Mouse (Mus musculus) c-Kit-negative CD71-positive TER-119-positive erythroid progenitor cells, embryonic 14.5 days (primary cell): ENCODE measurements around the gene Pi4kb.
A peak's percentile ranks its signal among the peaks of the same experiment; 100 is the strongest.
"Not testable (repeated sequence)": the region's sequence is repeated elsewhere in the genome, so short reads cannot be mapped to it uniquely, and the experiment has no call there.

Source experiments
- DNase-seq: peaks from one replicate; pipeline ENCODE4 v3.0.0-alpha.2; 2013; ENCODE audit warnings: low read depth, low spot score

The Pi4kb gene

DNA sequence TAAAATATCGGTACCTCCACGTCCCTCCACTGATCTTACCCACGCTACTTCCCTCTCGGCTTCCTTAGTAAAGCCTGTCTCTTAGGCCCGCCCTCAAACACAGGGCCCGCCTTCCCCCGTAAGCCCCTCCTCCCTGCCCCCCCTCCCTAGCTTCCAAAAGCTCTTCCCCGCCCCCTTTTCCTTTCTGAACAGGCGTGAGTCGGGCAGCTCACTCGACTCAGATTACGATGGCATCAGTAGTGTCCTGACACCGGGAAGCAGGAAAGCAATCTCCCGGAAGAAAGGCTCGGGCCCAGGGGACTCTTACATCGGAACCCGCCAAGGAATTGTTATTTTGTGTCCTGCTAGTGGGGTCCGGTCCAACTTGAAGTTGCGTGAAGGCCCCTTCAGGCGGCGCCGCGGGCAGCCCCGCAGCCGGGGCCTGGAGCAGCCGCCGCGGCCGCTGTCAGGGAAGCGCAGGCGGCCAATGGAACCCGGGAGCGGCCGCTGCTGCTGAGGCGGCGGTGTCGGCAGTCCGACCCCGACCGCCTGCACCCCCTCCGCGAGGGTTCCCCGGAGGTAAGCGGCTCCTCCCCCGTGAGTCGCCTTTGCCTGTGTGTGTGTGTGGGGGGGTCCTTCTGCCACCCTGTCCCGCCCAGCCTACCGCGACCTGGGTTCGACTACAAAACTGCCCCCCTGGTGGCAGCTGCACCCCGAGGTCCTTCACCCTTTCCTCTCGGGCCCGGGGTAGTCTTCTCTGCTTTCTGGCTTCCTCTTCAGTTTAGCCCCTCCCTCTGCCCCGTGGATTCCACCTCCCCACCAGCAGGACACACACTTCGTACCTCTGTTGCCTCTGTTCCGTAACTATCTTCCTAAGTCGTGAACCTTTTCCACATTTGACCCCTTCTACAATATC, at the start of gene Pi4kb:
Pi4kb (plus strand) TSS at position 204 of the 895 bp plus-strand sequence.
- peak; percentile 94 for DNase-seq

GRCm38 (mm10) chr3:94926301-94926736, 48.2 kb upstream of the Pi4kb start:
- DNase-seq, result not testable (repeated sequence)

DNA sequence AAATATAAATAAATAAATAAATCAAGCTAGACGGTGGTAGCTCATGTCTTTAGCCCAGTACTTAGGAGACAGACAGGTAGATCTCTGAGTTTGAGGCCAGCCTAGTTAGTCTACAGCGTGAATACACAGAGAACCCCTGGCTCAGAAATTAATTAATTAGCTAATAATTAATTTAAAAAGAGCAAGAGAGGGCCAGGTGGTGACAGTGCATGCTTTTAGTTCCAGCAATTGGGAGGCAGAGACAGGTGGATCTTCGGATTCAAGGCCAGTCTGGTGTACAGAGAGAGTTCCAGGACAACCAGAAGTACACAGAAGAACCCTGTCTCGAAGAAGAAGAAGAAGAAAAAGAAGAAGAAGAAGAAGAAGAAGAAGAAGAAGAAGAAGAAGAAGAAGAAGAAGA, 45.6 kb upstream of the Pi4kb start:
- DNase-seq, result not testable (repeated sequence)

DNA sequence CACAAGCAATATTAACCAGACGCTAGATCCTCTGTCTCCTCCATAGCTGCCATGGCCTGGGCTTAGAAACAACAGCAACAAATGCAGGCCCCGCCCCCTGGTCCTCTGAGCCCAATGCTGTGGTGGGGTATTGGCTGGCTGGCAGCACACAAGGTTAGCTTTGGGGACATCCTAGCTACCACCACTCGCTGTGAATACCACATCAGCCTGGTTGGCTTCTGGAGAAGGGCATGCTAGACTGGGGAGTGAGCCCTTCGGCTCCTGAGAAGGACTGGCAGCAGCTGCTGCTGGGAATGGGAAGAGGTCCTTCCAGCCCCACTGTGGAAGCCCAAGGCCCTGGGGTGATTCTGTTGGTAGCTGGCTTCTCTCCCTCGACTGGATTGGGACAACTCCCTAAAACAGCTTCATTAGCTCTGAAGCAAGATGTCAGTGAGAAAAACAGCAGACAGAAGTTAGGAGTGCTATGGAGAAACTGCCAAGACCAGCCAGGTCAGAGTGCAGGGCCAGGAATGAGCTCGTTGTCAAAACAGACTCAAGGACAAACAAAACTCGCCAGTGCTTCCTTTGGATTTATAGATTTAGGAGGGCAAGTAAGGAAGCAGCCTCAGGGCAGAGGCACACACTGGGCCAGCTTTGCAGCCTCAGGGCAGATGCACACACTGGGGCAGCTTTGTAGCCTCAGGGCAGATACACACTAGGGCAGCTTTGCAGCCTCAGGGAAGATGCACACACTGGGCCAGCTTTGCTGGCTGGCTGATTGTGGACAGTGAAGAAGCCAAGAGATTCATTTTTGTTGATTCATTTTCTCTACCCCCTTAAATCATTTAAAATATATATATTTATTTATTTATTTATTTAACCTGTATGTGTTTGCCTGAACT, 43.9 kb upstream of the Pi4kb start:
- DNase-seq, result not testable (repeated sequence)

DNA sequence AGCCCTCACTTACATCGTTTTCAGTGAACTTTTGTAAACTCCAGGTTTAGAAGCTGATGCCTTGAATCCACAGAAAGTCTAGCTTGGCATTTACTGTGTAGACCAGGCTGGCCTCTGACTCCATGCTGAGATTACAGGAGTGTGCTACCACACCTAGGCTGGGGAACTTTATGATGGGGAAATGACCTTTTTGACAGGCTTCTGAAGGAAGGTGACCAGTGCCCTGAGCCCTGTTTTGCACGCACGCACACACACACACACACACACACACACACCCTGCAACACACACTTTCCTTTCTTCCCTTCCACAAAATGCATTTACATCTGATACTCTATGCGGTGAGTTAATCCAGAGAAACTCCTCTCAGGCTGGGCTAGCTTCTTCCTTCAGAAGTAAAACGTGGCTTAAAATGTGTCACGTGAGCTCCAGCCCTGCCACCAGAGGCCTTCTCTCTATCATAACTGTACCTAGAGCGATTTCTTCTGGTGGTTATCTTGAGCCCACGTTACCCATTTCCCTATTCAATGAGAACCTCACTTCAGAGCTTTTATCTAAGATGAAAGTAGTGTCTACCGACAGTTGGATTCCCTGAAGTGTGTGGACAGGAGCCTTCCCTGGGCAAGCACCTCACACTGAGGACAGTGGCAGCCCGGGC, 43.0 kb upstream of the Pi4kb start:
- not testable (repeated sequence) for DNase-seq

DNA sequence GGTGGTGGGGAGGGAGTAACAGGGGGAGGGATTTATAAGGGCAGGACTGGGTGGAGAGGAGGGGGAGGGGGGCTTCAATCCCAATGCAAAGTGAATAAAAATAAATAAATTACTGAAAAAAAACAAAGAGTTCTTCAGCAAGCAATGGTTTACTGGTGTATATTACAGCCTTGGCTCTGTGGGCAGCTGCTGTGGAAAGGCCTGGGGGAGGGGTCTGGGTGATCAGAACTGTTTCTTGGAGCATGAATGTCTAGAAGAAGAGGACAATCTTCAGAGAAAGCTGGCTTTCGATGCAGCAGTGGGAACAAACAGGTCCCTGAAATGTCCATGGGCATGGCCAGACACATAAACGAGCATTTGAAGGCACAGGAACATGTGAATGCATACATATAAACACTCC, 42.3 kb upstream of the Pi4kb start:
- DNase-seq, result not testable (repeated sequence)

DNA sequence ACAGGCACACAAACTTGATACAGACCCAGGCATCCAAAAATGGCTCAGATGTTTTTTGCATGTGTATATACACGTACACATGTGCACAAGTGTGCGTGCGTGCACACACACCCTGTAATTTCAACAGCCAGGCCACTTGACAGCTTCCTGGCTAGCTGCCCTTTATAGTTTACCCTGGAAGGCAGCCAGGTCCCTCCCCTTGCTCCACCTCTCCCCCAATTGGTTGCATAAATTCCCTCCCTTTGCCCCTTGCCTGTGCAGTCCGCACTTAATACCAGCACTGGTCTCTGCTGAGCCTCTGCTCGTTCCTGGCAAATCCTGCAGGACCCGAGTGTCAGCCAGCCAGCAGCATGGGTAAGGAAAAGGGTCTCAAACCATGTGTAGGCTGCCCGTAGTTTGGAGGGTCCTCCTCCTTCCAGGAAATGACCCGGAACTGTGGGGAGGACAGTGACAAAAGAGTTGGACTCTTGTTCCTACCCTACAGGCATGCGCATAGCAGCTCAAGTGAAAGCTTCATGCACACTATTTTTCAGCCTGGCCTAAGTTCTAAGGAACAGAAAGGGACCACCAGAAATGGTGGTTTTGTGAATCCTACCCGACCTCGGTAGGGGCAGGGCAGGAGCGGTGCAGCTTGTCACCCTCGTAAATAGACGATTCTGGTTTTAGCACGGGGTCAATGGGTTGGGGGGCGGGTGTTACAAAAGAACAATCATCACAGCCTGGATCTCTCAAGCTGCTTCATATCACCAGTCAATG, 41.5 kb upstream of the Pi4kb start, which contains the start of gene Selenbp1:
Selenbp1 (plus strand) TSS at position 248 of the 756 bp plus-strand sequence.
- DNase-seq, result no peak

DNA sequence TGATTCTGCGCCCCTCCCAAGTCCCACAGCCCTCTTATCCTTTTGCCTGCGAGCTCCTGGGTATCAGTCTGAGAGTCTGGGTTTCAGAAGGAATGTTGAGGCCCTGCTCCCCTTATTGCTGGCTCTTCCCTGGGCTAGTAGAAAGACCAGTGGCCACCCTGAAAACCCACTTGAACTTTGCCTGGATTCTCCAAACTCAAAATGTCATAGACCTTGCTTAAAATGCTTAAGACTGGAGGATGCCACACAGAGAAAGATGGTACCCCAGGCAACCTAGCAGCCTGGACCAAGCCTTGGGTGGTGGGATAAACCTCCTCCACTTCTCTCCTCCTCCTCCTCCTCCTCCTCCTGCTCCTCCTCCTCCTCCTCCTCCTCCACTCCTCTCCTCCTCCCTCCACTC, 40.9 kb upstream of the Pi4kb start:
- not testable (repeated sequence) for DNase-seq

- DNase-seq, result not testable (repeated sequence)
These were observed 40.0 kb upstream of the Pi4kb start for GRCm38 (mm10) chr3:94934564-94934963.

DNA sequence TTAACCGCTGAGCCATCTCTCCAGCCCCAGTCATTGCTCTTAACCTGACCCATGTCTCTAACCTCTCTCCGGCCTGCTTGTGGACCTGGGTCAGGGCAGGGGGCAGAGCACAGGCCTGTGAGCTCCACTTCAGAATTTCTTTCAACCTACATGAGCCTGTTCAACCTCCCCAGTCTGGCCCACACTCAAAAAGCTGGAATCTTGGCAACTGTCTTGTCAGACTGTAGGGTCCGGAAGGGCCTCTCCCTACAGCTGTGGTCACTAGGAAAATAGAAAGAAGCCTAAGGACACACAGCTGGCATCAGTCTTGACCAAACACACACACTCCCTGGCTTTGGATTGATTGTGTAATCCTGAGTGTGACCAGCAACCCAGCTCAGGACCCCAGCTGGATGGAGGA, 39.2 kb upstream of the Pi4kb start:
- not testable (repeated sequence) for DNase-seq

DNA sequence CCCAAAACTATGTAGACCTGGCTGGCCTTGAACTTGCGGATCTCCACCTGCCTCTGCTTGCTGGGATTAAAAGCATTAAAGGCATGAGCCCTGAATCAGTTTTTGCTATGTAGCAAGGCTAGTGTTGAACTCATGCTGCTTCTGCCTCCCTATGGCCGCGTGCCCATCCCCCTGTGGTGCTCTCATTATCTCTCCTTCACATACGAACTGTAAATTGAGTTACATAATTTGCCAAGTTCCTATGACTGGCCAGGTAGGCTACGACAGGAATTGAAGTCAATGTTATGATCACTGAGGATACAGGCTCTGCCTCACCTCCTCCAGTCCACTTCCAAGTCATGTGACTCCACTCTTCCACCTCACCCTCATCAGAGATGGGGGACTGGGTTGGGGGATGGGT, 38.4 kb upstream of the Pi4kb start:
- not testable (repeated sequence) for DNase-seq

DNA sequence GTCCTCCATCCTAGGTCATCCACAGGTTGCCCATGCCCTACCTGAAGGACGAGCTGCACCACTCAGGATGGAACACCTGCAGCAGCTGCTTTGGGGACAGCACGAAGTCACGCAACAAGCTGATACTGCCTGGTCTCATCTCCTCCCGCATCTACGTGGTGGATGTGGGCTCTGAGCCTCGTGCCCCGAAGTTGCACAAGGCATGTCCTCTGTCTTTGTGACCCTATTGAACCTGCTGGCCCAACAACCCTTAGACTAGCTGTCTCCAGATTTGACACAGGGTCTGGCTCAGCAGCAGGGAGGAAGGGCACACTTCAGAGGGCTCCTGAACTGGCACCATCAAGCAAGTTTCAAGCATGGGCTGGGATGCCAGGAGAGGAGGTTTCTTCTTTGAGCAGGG, 37.3 kb upstream of the Pi4kb start:
- not testable (repeated sequence) for DNase-seq

- not testable (repeated sequence) for DNase-seq
These were observed 34.5 kb upstream of the Pi4kb start for GRCm38 (mm10) chr3:94940033-94940432.

GRCm38 (mm10) chr3:94942211-94942967, 32.1 kb upstream of the Pi4kb start:
- DNase-seq, result peak; percentile 77

DNA sequence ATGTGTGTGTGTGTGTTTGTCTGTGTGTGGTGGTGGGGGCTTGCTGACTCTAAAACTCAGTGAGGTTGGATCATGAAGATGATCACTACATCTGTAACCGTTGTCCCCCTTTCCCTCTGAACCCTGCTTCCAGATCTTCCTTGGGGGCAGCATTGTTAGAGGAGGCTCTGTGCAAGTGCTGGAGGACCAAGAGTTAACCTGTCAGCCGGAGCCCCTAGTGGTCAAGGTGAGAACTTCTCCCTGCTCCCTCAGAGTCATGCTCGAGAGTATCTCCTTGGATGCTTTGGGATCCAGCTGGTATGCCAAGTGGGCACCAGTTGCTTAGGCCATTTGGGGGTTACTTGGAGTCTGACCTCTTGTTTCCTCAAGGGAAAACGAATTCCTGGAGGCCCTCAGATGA, 30.8 kb upstream of the Pi4kb start:
- peak; percentile 29 for DNase-seq

- DNase-seq, result no peak
These were observed 26.4 kb upstream of the Pi4kb start for GRCm38 (mm10) chr3:94948066-94948614.

DNA sequence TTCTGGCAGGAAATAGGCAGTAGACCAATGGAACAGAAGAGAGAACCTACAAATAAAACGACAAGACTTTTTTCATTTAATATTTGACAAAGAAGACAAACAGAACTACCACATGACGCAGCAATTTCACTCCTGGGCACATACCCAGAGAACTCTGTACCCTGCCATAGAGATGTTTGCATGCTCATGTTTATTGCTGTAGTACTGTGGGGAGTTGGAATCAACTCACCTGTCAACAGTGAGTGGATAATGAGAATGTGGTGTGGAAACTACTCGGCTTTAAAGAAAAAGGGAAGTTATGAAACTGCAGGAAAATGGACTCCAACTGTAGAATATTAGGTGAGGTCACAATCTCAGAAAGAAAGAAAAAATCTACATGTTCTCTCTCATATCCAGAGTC, 24.9 kb upstream of the Pi4kb start:
- DNase-seq, result no peak

GRCm38 (mm10) chr3:94952806-94953205, 21.7 kb upstream of the Pi4kb start:
- DNase-seq, result no peak

- no peak for DNase-seq
These were observed 21.2 kb upstream of the Pi4kb start for GRCm38 (mm10) chr3:94953384-94953763.
